Mouse (Mus musculus): Measurements from ENCODE around the gene Ptgds.
A peak's percentile ranks its signal among the peaks of the same experiment; 100 is the strongest.

The Ptgds gene

DNA sequence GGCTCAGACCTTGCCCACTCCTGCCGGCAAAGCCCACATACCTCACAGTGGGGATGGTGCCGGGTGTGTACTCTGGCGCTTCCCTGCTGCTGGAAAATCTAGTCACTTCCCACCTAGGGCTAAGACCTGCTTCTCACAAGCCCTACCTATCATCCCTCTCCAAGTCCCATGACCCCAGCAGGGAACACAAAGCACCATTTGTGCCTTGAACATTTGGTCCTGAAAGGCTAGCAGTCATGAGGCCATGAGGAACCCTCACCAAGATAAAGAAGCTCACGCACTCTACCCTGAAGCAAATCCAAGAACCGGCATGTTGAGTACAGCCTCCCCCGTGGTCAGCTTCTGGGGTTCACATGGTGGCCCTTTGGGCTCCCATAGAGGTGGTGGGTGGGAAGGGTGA lies at the start of gene Ptgds:
TSS of gene Ptgds (minus strand) at position 78 of the 400 bp plus-strand sequence.
- DNase-seq (ENCODE audit: low spot score in 2 of 2) = no peak

DNA sequence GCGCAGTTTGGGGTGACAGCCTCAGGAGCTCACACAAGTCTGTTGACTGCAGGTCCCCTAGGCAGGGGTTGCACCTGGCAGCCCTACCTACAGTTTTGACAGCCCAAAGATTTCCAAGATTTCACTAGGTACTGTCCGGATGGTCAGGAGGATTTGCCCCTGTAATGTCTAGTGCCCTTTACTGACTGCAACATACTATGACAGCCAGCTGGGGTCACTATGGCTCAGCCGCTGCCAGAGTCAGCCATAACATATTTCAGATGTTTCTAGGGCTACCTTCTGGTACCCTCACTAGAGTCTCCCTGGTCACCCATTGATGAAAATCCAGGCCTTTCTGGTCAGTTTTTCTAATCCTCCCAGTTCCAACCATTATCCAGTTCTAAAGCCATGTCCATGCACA lies 40.1 kb upstream of the Ptgds start:
- no peak for DNase-seq (ENCODE audit: low spot score in 2 of 2)

DNA sequence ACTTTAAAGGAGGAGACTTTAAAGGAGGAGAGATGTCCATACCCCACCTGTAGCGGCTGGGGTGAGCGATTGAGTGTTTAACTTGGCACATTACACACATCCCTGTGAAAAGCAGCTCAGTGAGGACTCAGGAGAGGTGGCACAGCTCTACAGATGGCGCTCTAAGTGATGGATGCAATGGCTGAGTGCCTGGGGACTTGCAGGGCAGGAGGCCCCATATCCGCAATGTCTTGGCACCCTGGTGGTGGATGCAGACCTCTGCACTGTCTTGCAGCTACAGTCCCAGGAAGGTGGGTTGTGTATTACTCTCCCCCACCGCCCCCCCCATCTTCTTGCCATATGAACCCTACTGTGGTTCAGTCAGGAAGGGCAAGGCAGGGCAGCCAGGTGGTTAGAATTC lies 37.1 kb upstream of the Ptgds start:
- DNase-seq (ENCODE audit: low spot score in 2 of 2) = no peak

DNA sequence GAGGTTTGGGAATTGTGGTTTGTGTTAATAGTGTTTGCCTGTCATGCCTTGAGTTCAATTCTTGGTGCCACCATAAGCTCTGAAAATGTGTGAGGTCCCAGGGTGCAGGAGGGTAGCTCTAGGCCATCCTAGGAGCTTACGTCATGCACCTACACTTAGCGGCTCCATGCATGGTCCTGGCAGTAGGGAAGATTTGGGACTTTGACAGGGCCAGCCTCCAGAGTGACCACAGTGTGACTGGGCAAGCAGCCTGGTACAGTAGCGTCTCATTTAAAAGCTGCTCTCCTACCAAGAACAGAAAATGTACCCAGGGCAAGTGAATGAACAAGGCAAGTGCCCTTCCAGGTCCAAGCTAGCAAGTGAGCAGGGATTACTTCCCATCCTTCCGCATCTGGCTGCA lies 36.0 kb upstream of the Ptgds start:
- no peak for DNase-seq (ENCODE audit: low spot score in 2 of 2)

DNA sequence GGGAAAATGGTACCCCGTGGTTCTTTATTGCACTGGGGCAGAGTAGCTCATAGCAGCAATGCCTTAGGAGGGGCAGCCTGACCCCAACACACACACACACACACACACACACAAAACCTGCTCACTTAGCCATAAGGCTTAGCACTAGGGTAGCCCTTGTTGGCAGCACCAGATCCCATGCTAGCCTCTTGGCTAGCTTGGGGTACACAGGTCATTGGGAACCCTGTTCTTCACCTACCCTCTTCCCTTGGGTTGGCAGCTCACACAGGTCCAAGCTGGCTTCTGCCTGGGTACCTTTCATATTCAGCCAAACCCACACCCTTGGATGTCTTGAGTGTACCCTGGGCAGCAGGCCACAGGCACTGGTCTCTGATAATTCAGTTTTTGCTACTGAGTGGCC lies 35.2 kb upstream of the Ptgds start:
- DNase-seq (ENCODE audit: low spot score in 2 of 2) = no peak

DNA sequence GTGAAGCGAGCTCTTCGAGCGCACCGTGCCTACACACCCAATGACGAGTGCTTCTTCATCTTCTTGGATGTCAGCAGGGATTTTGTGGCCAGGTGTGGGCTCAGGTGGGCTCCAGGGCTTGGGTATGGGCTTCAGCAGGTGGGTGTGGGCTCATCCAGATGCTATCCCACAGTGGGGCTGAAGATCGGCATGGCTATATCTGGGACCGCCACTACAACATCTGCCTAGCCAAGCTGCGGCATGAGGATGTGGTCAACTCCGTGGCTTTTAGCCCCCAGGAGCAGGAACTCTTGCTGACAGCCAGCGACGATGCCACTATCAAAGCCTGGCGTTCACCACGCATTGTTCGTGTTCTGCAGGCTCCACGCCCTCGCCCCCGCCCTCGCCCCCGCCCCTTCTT lies 34.7 kb upstream of the Ptgds start:
- no peak for DNase-seq (ENCODE audit: low spot score in 2 of 2)

DNA sequence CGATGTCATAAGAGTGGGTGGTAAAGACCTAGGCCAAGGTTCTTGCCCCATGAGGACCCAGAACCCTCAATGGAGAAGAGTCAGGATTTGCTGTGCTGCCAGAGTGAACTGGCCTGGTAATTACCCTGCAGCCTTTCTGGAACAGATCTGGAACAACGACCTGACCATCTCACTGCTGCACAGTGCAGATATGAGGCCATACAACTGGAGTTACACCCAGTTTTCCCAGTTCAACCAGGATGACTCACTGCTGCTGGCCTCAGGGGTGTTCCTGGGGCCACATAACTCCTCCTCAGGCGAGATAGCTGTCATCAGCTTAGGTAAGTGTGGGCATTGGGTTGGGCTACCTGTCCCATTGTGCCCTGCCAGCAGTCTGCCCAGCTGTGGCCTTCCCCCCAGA lies 32.9 kb upstream of the Ptgds start:
- DNase-seq (ENCODE audit: low spot score in 2 of 2) = no peak

DNA sequence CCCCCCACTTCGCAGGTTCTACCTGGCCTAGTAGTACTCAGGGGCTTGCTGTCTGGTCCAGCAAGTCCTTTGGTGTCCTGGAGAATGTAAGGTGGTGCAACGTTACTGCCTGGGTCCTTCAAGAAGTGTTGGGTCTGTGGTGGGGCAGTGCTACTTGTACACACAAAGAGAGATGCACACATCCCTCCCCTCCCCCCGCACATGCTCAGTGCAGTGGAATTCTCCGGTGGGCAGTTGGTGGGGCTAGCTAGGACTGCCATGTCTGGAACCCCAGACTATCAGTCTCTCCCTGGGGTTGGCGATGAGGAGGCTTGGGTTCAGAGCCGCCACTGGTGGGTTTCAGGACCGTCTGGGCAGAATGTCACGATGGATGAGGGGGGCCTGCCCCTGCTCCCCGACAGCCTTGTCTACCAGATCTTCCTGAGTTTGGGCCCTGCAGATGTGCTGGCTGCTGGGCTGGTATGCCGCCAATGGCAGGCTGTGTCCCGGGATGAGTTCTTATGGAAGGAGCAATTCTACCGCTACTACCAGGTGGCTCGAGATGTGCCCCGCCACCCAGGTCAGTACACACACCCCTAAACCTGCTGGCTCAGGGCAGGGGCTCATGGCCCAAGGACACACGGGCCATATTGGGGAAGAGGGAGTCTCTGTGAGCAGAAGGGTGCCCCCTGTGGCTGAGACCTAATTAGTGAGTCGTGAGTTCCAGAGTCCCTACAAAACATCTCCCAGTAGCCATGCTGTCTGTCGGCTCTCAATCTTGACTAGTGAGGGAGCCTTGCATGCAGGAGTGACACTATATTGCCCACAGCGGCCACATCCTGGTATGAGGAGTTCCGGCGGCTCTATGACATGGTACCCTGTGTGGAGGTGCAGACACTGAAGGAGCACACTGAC lies 32.0 kb upstream of the Ptgds start, which contains the start of gene C8g:
TSS of gene C8g (minus strand) at position 127 of the 894 bp plus-strand sequence.
- DNase-seq (ENCODE audit: low spot score in 2 of 2) = no peak

DNA sequence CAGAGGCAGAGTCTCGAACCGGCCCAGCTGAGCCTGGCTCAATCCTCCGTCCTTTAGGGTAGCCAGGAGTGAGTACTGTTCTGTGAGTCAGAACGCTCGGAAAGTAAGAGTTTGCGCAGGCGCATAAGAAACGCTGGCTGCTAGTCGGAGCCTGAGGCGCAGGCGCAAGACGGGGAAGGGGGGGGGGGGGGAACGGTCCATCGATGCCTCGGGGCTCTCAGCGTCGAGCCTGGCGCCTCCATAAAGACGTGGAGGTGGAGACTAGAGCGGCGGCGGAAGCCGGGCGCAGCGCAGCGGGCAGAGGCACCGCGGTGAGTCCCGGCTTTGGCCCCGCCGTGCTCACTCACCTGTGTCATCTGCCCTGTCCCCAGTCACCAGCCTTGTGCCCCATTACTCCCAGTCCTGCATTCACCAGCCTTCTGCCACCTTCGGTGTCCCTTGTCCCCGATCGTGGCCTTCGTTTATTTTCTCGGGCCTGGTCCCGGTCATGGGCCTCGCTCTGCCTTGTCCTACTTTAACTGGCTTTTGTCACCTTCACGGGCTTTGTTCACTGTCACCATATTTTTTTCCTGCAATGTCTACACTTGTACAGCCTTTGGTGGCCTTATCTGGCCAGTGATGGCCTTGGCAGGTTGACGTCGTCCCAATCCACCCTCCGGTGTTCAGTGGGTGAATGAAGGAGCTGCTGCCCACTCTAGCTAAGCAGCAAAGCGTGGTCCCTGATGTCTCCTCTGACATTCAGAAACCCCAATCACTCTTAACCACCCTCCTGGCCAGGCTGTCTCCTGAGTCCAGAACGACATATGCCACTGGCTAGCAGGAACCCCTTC lies 30.9 kb upstream of the Ptgds start, which contains the start of gene Fbxw5:
TSS of gene Fbxw5 (plus strand) at position 175 of the 830 bp plus-strand sequence.
- peak; percentile 55 to 69 for DNase-seq (ENCODE audit: low spot score in 2 of 2)

DNA sequence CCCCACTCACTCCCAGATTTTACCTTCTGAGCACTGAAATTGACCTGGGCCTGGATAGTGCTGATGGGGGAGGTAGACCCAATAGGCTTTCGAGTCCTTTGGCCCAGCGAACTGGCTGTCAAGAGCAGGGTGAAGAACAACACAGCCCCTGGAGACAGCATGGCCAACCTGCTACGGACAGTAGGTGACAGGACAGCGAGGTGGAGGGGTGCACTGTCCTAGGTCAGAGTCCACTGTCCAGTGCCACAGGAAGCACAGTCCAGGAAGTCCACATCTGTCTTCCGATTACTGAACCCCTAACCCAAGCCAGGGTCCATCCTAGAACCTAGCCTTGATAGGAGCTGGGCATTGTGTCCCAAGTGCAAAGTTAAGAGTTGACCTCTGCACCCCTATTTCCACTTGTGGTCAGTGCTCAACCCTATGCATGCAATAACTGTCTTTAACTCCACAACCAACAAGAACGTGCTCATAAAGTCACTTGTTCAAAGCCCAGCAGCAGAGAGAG lies 30.3 kb upstream of the Ptgds start:
- no peak for DNase-seq (ENCODE audit: low spot score in 2 of 2)

DNA sequence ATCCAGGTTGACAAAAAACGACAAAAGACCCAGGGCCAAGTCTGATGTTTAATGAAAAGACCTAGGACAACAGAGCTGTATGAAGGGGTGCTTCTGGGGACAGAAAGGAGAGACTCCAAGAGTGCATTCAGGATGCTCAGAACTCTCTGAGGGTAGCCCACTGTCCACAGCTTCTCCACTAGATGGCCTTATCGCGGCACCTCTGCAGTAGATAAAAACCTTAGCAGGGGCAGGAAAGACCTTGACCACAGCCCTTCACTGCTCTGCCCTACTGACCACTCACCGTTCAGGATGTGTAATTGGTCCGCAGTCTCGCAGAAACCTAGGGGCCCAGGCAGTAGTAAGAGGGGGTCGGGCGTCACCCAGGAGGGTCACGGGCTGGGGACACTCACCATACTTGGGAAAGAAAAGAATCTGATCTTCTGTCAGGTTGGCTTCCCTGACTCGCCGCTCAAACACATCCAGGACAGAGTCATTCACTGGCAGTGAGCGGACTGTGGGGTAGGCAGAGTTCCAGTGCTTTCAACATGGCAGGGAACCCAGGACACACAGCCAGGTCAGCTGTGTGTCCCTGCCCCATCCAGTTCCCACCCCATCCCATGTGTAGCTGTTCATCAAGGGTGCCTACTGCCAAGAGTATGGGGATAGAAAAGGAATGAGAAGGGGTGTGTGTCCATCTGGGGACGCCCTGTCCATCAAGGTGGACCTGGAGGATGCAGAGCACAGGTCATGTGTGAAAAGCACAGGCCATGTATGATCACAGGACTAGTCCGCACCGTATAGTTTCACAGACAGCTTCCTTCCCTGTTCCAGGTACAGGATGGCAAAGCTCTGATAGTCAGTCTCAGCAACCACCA lies 29.0 kb upstream of the Ptgds start:
- no peak for DNase-seq (ENCODE audit: low spot score in 2 of 2)

DNA sequence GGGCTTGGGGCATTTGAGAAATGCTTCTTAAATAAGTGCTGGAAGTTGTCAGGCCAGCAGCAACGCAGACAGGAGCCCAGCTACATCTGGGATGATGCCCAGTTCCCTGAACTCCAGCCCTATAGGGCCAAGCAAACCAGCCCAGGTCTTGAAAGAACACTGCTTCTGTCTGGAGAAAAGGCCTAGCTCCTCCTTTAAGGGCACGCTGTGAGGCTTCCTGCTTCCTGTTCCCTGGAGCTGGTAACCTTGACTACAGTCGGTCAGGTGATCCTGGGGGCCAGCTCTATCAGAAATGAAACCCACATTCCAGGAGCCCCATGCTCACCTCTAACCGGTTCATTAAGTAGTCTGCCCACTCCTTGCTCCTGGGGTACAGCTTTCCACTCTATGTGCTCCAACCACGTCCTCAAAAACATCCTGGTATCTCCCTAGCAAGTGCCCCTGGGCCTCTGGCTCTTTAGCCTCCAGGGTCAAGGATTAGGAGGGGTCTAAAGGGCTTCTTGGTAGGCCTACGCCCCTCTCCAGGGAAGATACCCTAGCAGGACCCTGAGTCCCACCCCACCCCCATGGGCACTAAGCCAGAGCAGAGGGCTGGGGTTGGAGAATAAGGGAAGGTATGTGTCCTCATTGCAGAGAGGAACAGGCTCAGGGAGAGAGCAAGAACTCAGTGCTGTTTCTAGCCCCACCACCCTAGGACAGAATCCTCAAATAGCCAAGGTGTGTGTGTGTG lies 28.2 kb upstream of the Ptgds start:
- no peak for DNase-seq (ENCODE audit: low spot score in 2 of 2)

DNA sequence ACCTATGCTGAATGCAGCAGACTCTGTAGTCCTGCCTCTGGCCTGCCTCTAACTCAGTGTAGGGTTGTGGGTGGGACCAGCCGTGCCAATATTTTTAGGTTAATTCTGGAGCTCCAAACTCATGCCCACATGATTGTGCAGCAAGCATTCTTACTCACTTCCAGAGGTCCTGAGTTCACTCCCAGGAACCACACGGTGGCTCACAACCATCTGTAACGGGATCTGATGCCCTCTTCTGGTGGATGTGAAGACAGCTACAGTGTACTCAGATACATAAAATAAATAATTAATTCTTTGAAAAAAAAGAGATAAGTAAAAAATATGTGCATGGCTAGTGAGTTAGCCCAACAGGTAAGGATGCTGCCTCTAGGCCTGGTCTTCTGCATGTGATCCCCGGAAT lies 26.6 kb upstream of the Ptgds start:
- no peak for DNase-seq (ENCODE audit: low spot score in 2 of 2)

DNA sequence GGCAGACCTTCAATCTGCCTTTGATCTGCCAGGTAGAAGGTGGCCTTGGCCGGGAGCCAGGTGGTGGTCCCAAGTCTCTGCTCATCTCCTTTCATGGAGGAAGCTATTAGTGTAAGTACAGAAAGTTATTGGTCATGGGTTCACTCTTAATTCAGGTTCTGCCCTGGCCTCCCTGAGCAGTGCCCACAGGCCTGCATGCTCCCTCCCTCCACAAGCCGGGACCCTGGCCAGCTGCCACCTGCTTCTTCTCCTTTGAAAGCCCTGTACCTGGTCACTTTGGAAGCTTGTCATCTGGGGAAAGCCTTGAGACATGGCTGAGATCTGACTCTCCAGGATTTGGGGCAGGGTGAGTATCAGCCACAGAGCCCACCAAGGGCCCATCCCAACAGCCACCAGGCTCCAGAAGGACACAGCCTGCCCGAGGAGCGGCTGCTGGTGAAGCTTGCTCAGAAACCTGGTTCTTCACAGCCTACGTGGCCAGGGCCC lies 23.7 kb upstream of the Ptgds start, which contains the start of gene Lcn12:
TSS of gene Lcn12 (minus strand) at position 436 of the 486 bp plus-strand sequence.
- DNase-seq (ENCODE audit: low spot score in 2 of 2) = no peak

DNA sequence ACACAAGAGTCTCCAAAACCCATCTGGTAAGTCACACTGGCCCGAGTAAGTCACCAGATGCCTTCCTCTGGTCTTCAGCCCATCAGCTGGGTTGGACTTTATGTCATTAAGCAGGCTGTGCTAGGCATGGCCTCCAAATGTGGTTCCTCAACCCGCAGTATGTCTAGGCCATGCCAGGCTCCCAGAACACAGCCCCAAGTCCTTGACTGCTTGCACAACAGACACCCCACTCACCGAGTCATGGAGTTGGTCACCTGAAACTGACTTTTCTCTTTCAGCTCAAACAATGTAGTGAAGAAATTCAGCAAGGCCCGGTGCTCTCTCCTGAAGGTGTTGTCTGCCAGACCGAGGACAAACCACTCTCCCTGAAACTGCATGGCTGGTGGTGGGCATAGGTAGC lies 23.1 kb upstream of the Ptgds start:
- DNase-seq (ENCODE audit: low spot score in 2 of 2) = no peak

DNA sequence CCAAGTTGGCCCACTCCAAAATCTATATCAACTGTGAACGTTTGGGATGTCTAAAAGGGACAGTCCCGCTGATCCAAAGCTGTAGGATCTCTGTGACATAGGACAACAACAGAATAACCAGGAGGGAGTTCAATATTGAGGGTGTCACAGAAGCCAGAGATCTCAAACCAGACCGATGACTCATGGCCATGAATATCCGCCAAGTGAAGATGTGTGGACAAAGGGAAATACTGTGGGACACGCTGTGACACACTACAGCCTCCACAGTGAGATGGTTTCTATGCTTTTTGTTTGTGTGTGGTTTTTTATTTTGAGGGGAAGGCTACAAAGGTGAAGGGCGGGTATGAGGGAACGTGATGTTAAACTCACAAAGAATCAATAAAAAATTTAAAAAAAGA lies 18.8 kb upstream of the Ptgds start:
- no peak for DNase-seq (ENCODE audit: low spot score in 2 of 2)

DNA sequence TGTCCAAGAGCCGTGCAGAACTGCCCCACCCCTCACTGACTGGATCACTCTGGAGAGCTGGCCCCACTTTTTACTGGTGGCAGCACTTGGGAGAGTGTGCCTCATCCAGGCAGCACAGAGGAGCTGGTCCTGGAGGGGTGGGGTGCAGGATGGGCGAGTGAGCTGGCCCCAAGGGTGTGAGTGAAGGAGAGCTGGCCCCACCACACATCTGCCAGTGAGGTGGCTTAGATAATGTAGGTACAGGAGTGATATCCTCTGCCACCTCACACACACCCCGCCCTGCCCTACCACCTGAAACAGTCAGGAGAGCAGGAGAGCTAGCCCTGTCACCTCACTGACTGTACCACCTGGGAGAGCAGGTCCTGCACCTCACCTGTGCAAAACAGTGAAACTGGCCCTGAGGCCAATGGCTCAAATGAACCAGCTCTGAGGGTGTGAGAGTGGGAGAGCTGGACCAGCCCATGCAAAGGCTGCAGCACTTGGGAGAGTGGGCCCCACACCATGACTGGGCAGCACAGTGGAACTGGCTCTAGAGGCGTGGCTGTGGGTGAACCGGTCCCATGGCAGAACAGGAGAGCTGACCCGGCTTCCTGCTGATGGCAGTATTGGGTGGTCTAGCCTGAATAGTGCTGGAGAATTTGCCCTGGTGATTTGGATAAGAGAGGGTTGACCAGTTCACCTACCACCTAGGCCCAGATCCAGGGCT lies 18.3 kb upstream of the Ptgds start:
- DNase-seq (ENCODE audit: low spot score in 2 of 2) = no peak

DNA sequence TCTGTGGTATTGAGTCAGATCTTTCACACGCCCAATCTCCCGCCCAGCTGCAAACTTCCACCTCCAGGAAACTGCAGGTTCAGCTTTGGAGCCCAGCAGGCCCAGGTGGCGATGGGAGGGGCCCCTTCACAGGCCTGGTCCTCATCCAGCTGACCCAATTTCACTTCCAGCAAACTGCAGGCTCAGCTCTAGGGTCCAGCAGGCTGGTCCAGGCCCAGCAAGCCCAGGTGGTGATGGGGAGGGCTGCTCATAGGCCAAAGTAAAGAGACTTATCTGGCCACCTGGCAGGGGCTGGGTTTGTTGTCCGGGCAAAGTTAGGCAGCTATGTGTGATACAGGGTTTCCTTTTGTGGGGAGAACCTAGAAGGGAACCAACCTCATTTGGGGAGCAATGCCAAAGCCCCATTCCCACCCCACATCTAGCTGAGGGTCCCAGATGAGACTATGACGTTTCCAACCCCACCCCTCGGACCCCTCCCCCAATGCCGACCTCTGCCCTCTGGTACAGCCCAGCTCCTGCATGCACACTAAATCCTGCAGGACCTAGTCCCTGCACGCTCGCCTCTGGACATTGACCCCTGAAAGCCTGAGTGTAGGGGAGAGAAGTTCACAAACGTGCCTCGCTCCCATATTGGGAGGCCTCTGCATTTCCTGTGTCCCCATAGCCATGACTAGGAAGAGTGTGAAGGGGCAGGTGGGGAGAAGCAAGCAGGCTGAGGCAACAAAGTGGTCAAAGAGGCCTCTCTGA lies 15.2 kb upstream of the Ptgds start:
- DNase-seq (ENCODE audit: low spot score in 2 of 2) = no peak

DNA sequence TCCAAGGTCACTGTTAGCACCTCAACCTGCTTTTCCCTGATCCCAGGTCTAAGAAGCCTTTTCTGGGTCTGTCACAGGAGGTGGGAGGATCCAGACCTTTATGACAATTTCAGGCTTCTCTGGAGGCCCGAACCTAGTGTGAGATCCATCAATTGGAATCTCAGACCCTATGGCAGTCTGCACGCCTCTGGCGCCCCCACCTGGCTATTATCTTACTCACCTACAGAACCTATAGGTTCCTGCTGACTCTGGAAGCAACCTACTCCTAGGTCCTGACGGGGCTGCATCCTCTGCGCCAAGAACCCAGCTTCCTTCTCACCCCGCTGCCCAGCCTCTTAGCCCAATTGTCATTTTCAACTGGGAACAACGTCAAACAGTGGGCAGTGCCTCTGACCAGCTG lies 13.1 kb upstream of the Ptgds start:
- DNase-seq (ENCODE audit: low spot score in 2 of 2) = peak; percentile 21 to 40

Data from spleen, postnatal 14 days (tissue).